Mouse (Mus musculus) lung, postnatal 0 days (tissue): ENCODE measurements around the gene Rars.

ENCODE experiments used
- CTCF ChIP-seq: IDR thresholded peaks from 2 replicates; pipeline ENCODE4 v1.5.1; 2016; ENCODE audit warnings: antibody characterized with exemption, mild to moderate bottlenecking
- EP300 ChIP-seq: IDR thresholded peaks from 2 replicates; pipeline ENCODE4 v1.6.1; 2016; ENCODE audit warnings: antibody characterized with exemption, mild to moderate bottlenecking, control low read depth

DNA sequence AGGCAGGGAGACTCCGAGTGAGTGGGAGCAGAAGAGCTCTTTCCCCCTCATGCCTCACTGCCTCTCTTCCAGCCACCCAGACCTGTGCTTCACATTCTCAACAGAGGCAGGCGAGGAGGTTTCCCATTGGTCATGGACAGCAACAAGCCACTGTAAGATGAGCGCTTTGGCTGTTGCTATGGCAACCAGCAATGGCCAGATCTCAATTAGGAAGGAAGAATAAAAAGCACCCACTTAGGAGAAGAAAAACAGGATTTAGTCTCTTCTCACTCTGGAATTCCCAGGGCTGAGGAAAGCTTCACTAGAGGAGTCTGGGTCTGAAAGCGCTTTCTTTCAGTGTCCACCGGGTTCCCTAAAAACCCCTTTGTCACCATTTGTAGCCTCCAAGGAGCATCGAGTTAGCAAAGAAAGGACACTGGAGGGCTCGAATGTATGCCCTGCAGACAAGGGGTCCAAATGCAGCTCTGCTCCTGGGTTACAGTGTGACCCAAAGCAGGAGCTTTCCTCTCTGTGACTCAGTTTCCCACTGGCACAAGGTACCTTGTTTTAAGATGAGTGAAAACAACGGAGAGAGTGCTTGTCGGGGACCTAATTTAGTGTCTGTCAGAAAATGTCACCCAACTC is 30.8 kb upstream of the Rars start:
- TF ChIP-seq CTCF (no peak), EP300 (no peak)
